Comparison of ENCODE assay signal across 18 mouse cellular contexts in genomic region chr14:117625100-117625710, GRCm38 (mm10).
A peak's percentile ranks its signal among the peaks of the same experiment; 100 is the strongest.
DNase-seq lines count a peak whose midpoint lies in the region; ATAC-seq and TF ChIP-seq lines count a peak whose summit lies in the region.
"Had no signal": no experiment of that assay in that cellular context is flagged by ENCODE, and none has a peak within 500 bp of the region (broad histone marks: within the 10 kb centered on the region; RNA-seq: fewer than 3 reads in every experiment).

No protein-coding gene starts in this region.

- 36% methylated on average over 9 of the region's 9 CpGs for WGBS in liver, postnatal 0 days (ENCODE audit: insufficient replicate concordance)
- WGBS in liver, embryonic 12.5 days (ENCODE audit: insufficient replicate concordance): 32% methylated on average over 9 of the region's 9 CpGs

- ATAC-seq in liver, postnatal 0 days: peak; percentile 57; the same call in 1 of the 2 replicates
- ATAC-seq in liver, embryonic 12.5 days: no peak
- ATAC-seq: intestine, postnatal 0 days had no signal

- H3K27ac ChIP-seq in liver, postnatal 0 days (ENCODE audit: low read depth): peak overlapping the region; percentile 64
- H3K27ac ChIP-seq in liver, embryonic 12.5 days: no peak overlapping the region
- peak overlapping the region; percentile 83 for H3K27ac ChIP-seq in bone marrow macrophage, adult 2 months (ENCODE audit: insufficient read depth, low read depth, low read length)
- H3K27ac ChIP-seq: forebrain, embryonic 12.5 days; heart, embryonic 15.5 days; hindbrain, embryonic 12.5 days; liver, embryonic 14.5 days; neural tube, embryonic 15.5 days had no signal

- no peaks in the 10 kb centered on the region for H3K27me3 ChIP-seq in liver, postnatal 0 days (ENCODE audit: insufficient read depth, low read length)
- no peaks in the 10 kb centered on the region for H3K27me3 ChIP-seq in liver, embryonic 12.5 days (replicated peaks)
- H3K27me3 ChIP-seq: forebrain, embryonic 12.5 days; heart, embryonic 15.5 days; hindbrain, embryonic 12.5 days; neural tube, embryonic 15.5 days had no signal

- H3K4me2 ChIP-seq in liver, postnatal 0 days (ENCODE audit: low read depth, low read length): no peak overlapping the region
- H3K4me2 ChIP-seq in liver, embryonic 12.5 days: no peak overlapping the region
- H3K4me2 ChIP-seq: forebrain, embryonic 12.5 days; heart, embryonic 15.5 days; hindbrain, embryonic 12.5 days; neural tube, embryonic 15.5 days had no signal

- H3K36me3 ChIP-seq in liver, postnatal 0 days (replicated peaks; ENCODE audit: insufficient read depth, low read length): no peaks in the 10 kb centered on the region
- no peaks in the 10 kb centered on the region for H3K36me3 ChIP-seq in liver, embryonic 12.5 days
- H3K36me3 ChIP-seq: forebrain, embryonic 12.5 days; heart, embryonic 15.5 days; hindbrain, embryonic 12.5 days; neural tube, embryonic 15.5 days had no signal

- H3K9ac ChIP-seq in liver, postnatal 0 days (replicated peaks): no peak overlapping the region
- H3K9ac ChIP-seq in liver, embryonic 12.5 days: no peak overlapping the region
- H3K9ac ChIP-seq: forebrain, embryonic 12.5 days; heart, embryonic 15.5 days; hindbrain, embryonic 12.5 days; liver, embryonic 14.5 days; neural tube, embryonic 15.5 days had no signal

- no peak for DNase-seq in liver, postnatal 0 days
- DNase-seq in lung, postnatal 25 days (ENCODE audit: low spot score): peak; percentile 21
- peak; percentile 5 for DNase-seq in skeletal muscle tissue, adult 2 months (ENCODE audit: low read depth, low spot score)
- DNase-seq in kidney, postnatal 14 days: no peak
- DNase-seq in layer of hippocampus, postnatal 36 days: no peak
- no peak for DNase-seq in neural tube, embryonic 10.5 days (ENCODE audit: extremely low spot score, low spot score)
- DNase-seq: adrenal gland, adult 2 months; cerebellum, adult 9-10 months; kidney, postnatal 25 days; retina, postnatal 1 day had no signal

- no peak for TF ChIP-seq POLR2A in bone marrow macrophage, adult 2 months (IDR thresholded peaks at IDR 0.05; ENCODE audit: borderline replicate concordance, low read depth, low read length)

- no peak overlapping the region for H3K4me3 ChIP-seq in liver, postnatal 0 days (ENCODE audit: low read depth, low read length)
- H3K4me3 ChIP-seq in liver, embryonic 12.5 days: no peak overlapping the region
- no peak overlapping the region for H3K4me3 ChIP-seq in bone marrow macrophage, adult 2 months (ENCODE audit: insufficient read depth, low read length)
- H3K4me3 ChIP-seq: forebrain, embryonic 12.5 days; heart, embryonic 15.5 days; hindbrain, embryonic 12.5 days; neural tube, embryonic 15.5 days had no signal

- 0 out of 2 replicates have a peak, but pooled peaks have one; percentile 11 for TF ChIP-seq EP300 in liver, postnatal 0 days (IDR thresholded peaks at IDR 0.05; ENCODE audit: low read depth)

- no peak for TF ChIP-seq CTCF in liver, postnatal 0 days (IDR thresholded peaks at IDR 0.05; ENCODE audit: low read depth)
- TF ChIP-seq CTCF in bone marrow macrophage, adult 2 months (IDR thresholded peaks at IDR 0.05; ENCODE audit: low read depth, low read length): no peak

- no peaks in the 10 kb centered on the region for H3K9me3 ChIP-seq in liver, postnatal 0 days (ENCODE audit: low read length)
- H3K9me3 ChIP-seq in liver, embryonic 12.5 days (replicated peaks): no peaks in the 10 kb centered on the region
- H3K9me3 ChIP-seq: forebrain, embryonic 12.5 days; heart, embryonic 15.5 days; hindbrain, embryonic 12.5 days; neural tube, embryonic 15.5 days had no signal

- H3K4me1 ChIP-seq in liver, postnatal 0 days (ENCODE audit: insufficient read depth): no peaks in the 10 kb centered on the region
- H3K4me1 ChIP-seq in liver, embryonic 12.5 days: no peaks in the 10 kb centered on the region
- H3K4me1 ChIP-seq in bone marrow macrophage, adult 2 months (ENCODE audit: control insufficient read depth, insufficient read depth, low read length): peaks cover 10% of the 10 kb centered on the region
- H3K4me1 ChIP-seq: forebrain, embryonic 12.5 days; heart, embryonic 15.5 days; hindbrain, embryonic 12.5 days; neural tube, embryonic 15.5 days had no signal

Comparison
In these comparisons a context has a peak if more than half of its experiments do, and no peak if none do; other contexts are left out.
1. DNase-seq: peak in lung, postnatal 25 days (single experiment) and skeletal muscle tissue, adult 2 months (single experiment); none in liver, postnatal 0 days (single experiment), kidney, postnatal 14 days (single experiment), layer of hippocampus, postnatal 36 days (0 of 2) and neural tube, embryonic 10.5 days (single experiment).